Mouse (Mus musculus): Measurements from ENCODE around the gene Flcn.

DNA sequence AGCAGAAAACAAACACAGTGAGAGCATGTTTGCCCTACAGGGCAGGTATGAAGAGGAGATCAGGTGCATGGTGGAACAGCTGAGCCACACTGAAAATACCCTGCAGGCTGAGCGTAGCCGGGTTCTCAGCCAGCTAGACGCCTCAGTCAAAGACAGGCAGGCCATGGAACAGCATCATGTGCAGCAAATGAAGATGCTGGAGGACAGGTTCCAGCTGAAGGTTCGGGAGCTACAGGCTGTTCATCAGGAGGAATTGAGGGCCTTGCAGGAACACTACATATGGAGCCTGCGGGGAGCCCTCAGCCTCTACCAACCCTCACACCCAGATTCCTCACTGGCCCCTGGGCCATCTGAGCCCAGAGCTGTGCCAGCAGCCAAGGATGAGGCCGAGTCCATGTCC is 49.0 kb downstream of the Flcn start:
- TF ChIP-seq CTCF (IDR thresholded peaks at IDR 0.05; ENCODE audit: borderline replicate concordance, extremely low read depth, insufficient read depth, insufficient read length), result no peak
- TF ChIP-seq POLR2A (IDR thresholded peaks at IDR 0.05; ENCODE audit: borderline replicate concordance, extremely low read depth, insufficient read depth, insufficient read length, poor library complexity, severe bottlenecking), result no peak

Data from brain, embryonic 14.5 days (tissue).